Mouse (Mus musculus): ENCODE data around the gene Ndufaf1.

Ndufaf1 gene

GRCm38 (mm10) chr2:119662220-119663182 lies at the start of gene Ndufaf1:
Gene Ndufaf1 (minus strand): TSS chr2:119662827.
- WGBS, result 1% methylated on average over 44 of the region's 44 CpGs

- WGBS, result 86% methylated on average over 3 of the region's 3 CpGs
Measured at GRCm38 (mm10) chr2:119710011-119710410, 47.4 kb upstream of the Ndufaf1 start.

GRCm38 (mm10) chr2:119707676-119708075 lies 45.0 kb upstream of the Ndufaf1 start:
- WGBS, result 57% methylated on average over 3 of the region's 3 CpGs

- WGBS, result 79% methylated on average over 2 of the region's 2 CpGs
Measured at GRCm38 (mm10) chr2:119703171-119703570, 40.5 kb upstream of the Ndufaf1 start.

GRCm38 (mm10) chr2:119699962-119700361 lies 37.3 kb upstream of the Ndufaf1 start:
- 66% methylated on average over 3 of the region's 3 CpGs for WGBS

GRCm38 (mm10) chr2:119698472-119698871 lies 35.8 kb upstream of the Ndufaf1 start:
- 79% methylated on average over 2 of the region's 2 CpGs for WGBS

- WGBS, result 16% methylated on average over 1 of the region's 1 CpGs
Measured at GRCm38 (mm10) chr2:119696111-119696510, 33.5 kb upstream of the Ndufaf1 start.

GRCm38 (mm10) chr2:119694826-119695225 lies 32.2 kb upstream of the Ndufaf1 start:
- 85% methylated on average over 2 of the region's 2 CpGs for WGBS

GRCm38 (mm10) chr2:119692003-119692701 lies 29.5 kb upstream of the Ndufaf1 start:
- 76% methylated on average over 9 of the region's 9 CpGs for WGBS

- WGBS, result 91% methylated on average over 2 of the region's 2 CpGs
Measured at GRCm38 (mm10) chr2:119683706-119684105, 21.1 kb upstream of the Ndufaf1 start.

GRCm38 (mm10) chr2:119675831-119676230 lies 13.2 kb upstream of the Ndufaf1 start:
- 0% methylated on average over 5 of the region's 5 CpGs for WGBS

GRCm38 (mm10) chr2:119675215-119675784 lies 12.7 kb upstream of the Ndufaf1 start:
- under 1% methylated on average over 39 of the region's 39 CpGs for WGBS

GRCm38 (mm10) chr2:119674525-119675214 lies 12.0 kb upstream of the Ndufaf1 start, which contains the start of gene Rtf1:
Gene Rtf1 (plus strand): TSS chr2:119675068.
- under 1% methylated on average over 57 of the region's 58 CpGs for WGBS

GRCm38 (mm10) chr2:119669010-119669409 lies 6.4 kb upstream of the Ndufaf1 start:
- WGBS, result 22% methylated on average over 7 of the region's 7 CpGs

- WGBS, result 72% methylated on average over 22 of the region's 23 CpGs
Measured at GRCm38 (mm10) chr2:119665744-119666143, 3.1 kb upstream of the Ndufaf1 start.

- WGBS, result 94% methylated on average over 5 of the region's 5 CpGs
Measured at GRCm38 (mm10) chr2:119644254-119644653, 18.4 kb downstream of the Ndufaf1 start.

- WGBS, result 94% methylated on average over 5 of the region's 5 CpGs
Measured at GRCm38 (mm10) chr2:119641214-119641912, 21.3 kb downstream of the Ndufaf1 start.

GRCm38 (mm10) chr2:119636781-119637180 lies 25.8 kb downstream of the Ndufaf1 start:
- WGBS, result 89% methylated on average over 1 of the region's 1 CpGs

- 96% methylated on average over 2 of the region's 2 CpGs for WGBS
Measured at GRCm38 (mm10) chr2:119621302-119621701, 41.3 kb downstream of the Ndufaf1 start.

- WGBS, result 5% methylated on average over 6 of the region's 6 CpGs
Measured at GRCm38 (mm10) chr2:119619002-119619401, 43.6 kb downstream of the Ndufaf1 start.

Data from cerebral cortex, adult 2 months (tissue).